Mouse (Mus musculus): ENCODE data around the gene Rpl28.
"Not testable (repeated sequence)": the region's sequence is repeated elsewhere in the genome, so short reads cannot be mapped to it uniquely, and the experiment has no call there.

Rpl28 gene

GRCm38 (mm10) chr7:4783667-4784268 is 8.9 kb upstream of the Rpl28 start:
- no peak for DNase-seq

GRCm38 (mm10) chr7:4788499-4789435 is 3.9 kb upstream of the Rpl28 start:
- peak; percentile 63 to 81 for DNase-seq

DNA sequence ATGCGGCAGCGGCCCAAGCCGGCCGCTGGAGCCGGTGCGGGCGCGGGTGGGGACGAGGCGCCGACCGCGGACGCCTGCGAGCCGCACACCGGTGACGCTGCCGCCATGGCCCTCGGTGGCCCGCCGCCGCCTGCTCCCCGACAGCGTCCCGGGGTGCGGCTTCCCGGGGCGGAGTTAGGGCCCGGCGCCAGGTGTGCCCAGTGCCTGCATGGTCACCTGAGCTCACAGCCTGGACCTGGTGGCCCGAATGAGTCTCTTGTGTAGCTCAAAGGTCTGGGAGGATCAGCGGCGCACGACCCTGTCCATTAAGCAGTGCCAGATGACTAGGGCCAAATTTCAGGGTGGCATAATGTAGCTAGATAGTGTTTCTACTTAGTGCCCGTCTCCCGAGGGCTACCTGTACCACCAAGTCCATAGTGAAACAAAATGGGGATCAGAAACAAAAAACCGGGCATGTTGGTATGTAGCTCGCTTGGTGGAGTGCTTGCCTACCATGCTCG is 3.2 kb upstream of the Rpl28 start, which contains the start of gene Tmem238:
Tmem238 (minus strand) TSS at position 221 of the 500 bp plus-strand sequence.
- peak; percentile 88 to 94 for DNase-seq

- not testable (repeated sequence) for DNase-seq
Measured at GRCm38 (mm10) chr7:4793248-4793647, 574 bp downstream of the Rpl28 start.

GRCm38 (mm10) chr7:4793674-4794073 is 1.0 kb downstream of the Rpl28 start:
- no peak for DNase-seq

DNA sequence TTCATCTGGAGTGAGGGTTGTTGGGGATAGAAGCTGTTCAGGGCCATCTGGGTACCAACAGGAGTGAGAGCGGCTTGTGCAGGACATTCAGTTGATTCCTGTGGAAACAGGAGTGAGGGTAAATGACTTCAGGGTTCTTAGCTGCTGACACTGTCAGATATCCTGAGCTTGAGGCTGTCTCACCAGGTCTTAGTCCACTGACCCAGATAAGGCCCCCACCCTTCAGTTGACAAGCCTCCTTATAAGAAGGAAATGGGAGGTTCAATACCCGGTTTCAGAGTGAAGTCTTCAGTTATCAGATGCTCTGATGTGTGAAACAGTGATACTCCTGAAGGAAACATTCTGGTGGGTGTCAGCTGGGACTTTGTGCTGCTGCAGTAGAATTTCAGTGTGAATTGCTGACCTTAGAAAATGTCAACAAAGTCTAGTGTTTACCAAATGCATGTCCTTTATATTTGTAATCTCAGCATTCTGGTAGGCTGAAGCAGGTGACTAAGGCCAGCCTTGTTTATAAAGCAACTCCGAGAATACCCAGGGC is 2.0 kb downstream of the Rpl28 start:
- DNase-seq = no peak

DNA sequence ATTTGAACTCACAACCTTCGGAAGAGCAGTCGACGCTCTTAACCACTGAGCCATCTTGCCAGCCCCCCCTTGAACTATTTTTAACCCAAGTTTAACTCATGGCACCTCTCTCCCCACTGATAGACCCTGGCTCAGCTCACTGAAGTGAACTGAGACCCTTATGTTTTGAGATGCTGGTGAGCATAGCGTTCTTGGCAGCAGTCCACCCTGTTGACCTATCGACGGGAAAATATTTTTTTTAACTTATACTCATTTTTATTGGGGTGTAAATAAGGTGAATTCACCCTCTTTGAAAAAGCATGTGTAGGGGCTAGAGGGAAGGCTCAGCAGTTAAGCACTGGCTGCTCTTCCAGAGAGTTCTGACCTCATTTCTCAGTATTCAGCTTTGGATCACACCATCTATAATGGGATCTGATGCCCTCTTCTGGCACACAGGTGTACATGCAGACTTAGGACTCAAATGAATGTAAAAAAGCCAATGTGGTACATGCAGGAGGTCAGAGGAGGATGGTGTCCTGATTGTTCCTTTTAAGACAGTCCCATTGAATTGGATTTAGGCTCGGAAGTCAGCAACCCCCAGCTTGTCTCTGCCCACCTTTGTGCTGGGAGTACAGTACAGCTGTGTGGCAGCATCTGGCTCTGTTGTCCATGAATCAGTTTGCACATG is 3.2 kb downstream of the Rpl28 start:
- DNase-seq = peak; percentile 20 to 45

DNA sequence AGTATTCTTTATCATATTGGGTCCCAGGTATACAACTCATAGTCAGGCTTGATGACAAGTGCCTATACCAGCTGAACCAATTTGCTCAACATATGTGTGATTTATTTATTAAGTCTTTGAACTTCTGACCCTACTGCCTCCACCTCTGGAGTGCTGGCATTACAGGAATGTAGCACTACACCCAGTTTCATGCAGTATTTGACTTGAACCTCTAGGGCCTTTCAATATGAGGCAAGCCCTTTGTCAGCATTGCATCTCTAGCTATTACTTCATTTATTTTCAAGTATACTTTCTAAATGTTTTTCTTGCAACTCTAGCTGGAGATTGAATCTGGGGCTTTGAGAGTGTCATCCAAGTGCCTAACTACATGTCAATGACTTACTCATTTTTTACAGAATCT is 9.6 kb downstream of the Rpl28 start:
- no peak for DNase-seq

GRCm38 (mm10) chr7:4806716-4807115 is 14.0 kb downstream of the Rpl28 start:
- DNase-seq = peak in 1 of 2 experiments; percentile 66

GRCm38 (mm10) chr7:4811131-4811530 is 18.5 kb downstream of the Rpl28 start:
- DNase-seq = not testable (repeated sequence)

- peak; percentile 17 to 55 for DNase-seq
Measured at GRCm38 (mm10) chr7:4811842-4812302, 19.2 kb downstream of the Rpl28 start.

DNA sequence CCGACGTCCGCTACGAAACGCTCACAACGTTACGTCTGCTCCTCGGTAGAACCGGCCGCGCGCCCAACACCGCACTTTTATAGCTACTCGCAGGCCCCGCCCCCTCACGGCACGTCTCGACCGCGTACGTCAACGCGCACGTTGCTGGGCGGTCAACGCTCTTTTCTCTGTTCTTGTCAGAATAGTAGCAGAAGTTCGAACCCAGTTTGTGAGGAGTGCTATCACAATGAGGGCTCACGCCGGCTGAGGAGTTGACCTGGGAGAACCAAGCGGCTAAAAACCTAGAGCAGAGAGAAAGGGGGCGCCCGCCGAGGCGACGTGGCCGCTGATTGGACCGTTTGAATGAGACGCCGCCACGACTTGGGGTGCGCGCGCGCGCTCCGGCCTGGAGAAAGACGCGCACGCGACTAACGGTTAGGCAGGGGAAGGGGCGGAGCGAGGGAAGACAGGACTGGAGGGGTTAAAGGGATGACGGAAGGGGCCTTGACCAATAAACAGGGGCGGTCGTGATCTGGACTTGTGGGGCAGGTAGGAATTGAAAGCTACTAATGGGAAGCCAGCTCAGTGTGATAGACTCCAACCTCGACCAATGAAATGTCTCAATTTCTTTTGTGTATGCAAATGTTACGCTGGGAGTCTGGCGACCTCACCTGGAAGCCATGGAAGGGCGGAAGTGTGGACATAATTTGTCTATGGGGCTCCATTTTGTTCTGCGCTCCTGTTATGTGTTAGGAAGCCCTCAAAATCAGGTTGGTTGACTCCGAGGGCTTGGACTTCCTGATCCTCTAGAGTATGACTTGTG is 19.8 kb downstream of the Rpl28 start, which contains the start of gene Ube2s:
Ube2s (minus strand) TSS at position 288 of the 802 bp plus-strand sequence.
- peak; percentile 99 to 100 for DNase-seq

DNA sequence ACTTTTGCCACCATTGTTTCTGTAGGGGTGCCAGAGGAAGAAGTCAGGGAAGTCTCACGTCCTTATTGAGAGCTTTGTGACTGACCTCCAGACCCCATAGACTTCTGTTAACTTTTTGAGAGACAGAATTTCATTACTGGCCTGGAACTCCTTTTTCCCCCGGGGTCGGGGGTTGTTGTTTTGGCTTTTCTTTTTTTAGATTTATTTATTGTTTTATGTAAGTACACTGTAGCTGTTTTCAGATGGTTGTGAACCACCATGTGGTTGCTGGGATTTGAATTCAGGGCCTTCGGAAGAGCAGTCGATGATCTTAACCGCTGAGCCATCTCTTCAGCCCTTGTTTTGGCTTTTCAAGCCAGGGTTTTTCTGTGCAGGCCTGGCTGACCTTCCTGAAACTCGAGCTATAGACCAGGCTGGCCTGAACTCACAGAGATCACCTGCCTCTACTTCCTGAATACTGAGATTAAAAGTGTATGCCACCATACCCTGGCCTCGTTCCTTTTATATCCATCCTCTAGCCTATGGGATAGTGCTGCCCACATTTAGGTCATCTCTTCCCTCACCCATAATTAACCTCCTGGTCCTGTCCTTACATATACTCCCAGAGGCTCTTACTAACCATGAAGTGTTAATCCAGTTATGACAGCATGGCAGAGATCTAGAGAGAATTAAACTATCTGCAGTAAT is 20.6 kb downstream of the Rpl28 start:
- no peak for DNase-seq

GRCm38 (mm10) chr7:4816559-4816958 is 23.9 kb downstream of the Rpl28 start:
- DNase-seq = no peak

GRCm38 (mm10) chr7:4820925-4821324 is 28.3 kb downstream of the Rpl28 start:
- not testable (repeated sequence) for DNase-seq

GRCm38 (mm10) chr7:4821690-4822089 is 29.0 kb downstream of the Rpl28 start:
- no peak for DNase-seq

- peak; percentile 30 to 48 for DNase-seq
Measured at GRCm38 (mm10) chr7:4822162-4822907, 29.7 kb downstream of the Rpl28 start.

DNA sequence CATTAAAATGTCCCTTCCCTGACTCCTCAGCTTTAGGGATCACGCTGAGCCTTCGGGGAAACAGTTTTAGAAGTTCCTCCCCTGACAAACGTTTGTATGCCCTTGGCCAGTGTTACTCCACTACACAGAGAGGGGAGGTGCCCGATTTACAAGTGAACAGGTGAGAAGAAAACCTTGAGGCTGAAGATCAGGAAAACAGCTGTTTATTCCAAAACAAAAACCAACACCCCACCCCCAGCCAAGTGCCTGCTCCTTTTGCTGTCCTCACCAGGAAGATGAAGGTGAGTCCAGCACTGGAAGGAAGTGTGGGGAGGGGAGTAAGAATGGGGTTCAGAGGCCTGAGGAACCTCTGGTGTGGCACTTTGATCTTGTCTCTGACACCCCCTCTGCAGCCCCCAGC is 32.7 kb downstream of the Rpl28 start:
- no peak for DNase-seq

GRCm38 (mm10) chr7:4830476-4830875 is 37.8 kb downstream of the Rpl28 start:
- no peak for DNase-seq

GRCm38 (mm10) chr7:4835631-4836327 is 43.1 kb downstream of the Rpl28 start:
- DNase-seq = peak; percentile 42 to 56

All from kidney, postnatal 25 days (tissue).